Mouse (Mus musculus): Measurements from ENCODE around the gene Olfr670. TPM values are rescaled to one million over a fixed set of nuclear protein-coding genes. Genes with fewer than 3 reads are reported as not detected.

Gene Olfr670
- not detected for total RNA-seq (2023)

GRCm38 (mm10) chr7:104962520-104962919, at the start of gene Olfr670:
Olfr670 (minus strand) TSS chr7:104962620.

GRCm38 (mm10) chr7:105001929-105002328, 39.5 kb upstream of the Olfr670 start, which contains the start of gene Olfr672:
Olfr672 (minus strand) TSS chr7:105002029.

DNA sequence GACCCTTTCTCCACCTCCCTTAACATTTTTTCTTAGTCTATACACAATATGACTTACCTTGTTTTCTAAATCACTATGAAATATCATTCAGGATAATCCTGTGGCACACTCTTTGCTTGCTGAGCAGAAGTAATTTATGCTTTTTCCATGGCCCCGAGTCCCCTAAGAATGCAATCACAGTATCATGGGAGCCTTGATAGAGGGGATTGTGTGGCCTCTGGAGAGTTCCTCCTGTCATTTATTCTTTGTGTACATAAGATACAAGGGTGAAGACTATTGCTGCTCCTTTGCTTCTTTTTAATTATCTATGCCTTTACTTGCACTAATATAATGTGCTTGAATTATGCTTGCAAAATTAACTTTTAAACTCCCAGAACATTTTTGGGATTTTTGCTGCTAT, 16.6 kb upstream of the Olfr670 start, which contains the start of gene Olfr671:
Olfr671 (minus strand) TSS at position 101 of the 400 bp plus-strand sequence.

DNA sequence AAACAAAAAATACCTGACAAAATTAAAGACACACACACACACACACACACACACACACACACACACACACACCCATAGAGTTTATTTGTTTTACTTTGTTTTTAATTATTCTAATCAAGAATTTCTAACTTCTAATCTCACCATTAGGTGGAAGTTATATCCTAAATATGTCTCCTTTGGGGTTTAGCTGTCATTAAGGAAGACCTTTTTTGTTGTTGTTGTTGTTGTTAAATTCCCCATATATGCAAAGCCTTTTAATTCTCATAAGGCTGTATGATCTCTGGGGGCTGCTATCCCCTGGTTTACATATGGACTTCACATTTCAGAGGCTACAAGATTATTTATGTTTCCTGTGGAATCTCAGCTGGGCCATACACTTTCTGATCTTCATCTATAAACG, 28.5 kb downstream of the Olfr670 start, which contains the start of gene Olfr669:
Olfr669 (plus strand) TSS at position 301 of the 400 bp plus-strand sequence.

DNA sequence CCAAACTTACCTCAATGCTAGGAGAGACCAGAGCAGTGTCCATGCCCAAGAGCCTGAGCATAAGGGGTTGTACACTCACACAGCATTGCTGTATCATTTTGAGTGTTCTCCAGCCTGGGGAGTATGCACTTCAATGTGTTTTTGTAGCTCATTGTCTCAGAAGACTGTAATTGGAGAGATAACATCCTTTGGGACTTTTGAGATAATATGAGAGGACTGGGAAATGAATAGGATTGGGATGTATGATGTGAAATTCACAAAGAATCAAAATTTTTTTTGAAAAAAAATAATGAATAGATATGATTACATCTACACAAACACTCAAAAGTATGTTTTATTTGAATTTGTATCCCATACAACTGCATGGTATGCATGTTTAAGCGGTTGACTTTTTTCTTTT, 34.5 kb downstream of the Olfr670 start, which contains the start of gene Olfr668:
Olfr668 (minus strand) TSS at position 101 of the 400 bp plus-strand sequence.

DNA sequence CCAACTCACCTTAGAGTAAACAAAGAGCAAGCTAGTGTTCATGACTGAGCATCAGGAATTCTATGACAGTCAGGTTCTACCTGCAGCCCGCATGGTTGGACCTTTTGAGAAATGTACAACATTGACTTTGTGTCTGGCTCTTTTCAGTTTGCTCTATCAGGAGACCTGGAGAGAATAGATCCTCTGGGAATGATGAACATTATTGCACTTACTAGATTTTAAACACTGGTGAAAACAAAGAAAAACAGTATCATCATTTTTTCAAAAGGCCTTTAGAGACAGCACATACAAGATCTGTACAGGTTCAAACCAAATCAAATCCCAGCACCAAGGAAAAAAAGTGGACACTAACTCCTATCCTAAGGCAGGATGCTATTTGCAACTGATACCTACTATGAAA, 41.0 kb downstream of the Olfr670 start, which contains the start of gene Olfr667:
Olfr667 (minus strand) TSS at position 101 of the 400 bp plus-strand sequence.

Other genes starting within 250 kb of the Olfr670 start
- gene Usp17le, start 185.2 kb downstream of the Olfr670 start, total RNA-seq (2023): not detected
- gene Usp17lb, start 120.0 kb downstream of the Olfr670 start, total RNA-seq (2023): not detected
- gene Usp17la, start 105.6 kb downstream of the Olfr670 start, total RNA-seq (2023): not detected
- gene Olfr665, start 84.6 kb downstream of the Olfr670 start, total RNA-seq (2023): not detected
- not detected for gene Olfr666, start 66.7 kb downstream of the Olfr670 start, total RNA-seq (2023)
- not detected for gene Olfr667, start 41.1 kb downstream of the Olfr670 start, total RNA-seq (2023)
- gene Olfr668, start 34.6 kb downstream of the Olfr670 start, total RNA-seq (2023): not detected
- not detected for gene Olfr669, start 28.4 kb downstream of the Olfr670 start, total RNA-seq (2023)
- not detected for gene Olfr671, start 16.5 kb upstream of the Olfr670 start, total RNA-seq (2023)
- gene Olfr672, start 39.4 kb upstream of the Olfr670 start, total RNA-seq (2023): not detected
- not detected for gene Olfr675, start 65.8 kb upstream of the Olfr670 start, total RNA-seq (2023)
- not detected for gene Olfr676, start 70.1 kb upstream of the Olfr670 start, total RNA-seq (2023)
- gene Olfr677, start 88.8 kb upstream of the Olfr670 start, total RNA-seq (2023): not detected
- not detected for gene Olfr678, start 101.9 kb upstream of the Olfr670 start, total RNA-seq (2023)
- not detected for gene Olfr679, start 118.6 kb upstream of the Olfr670 start, total RNA-seq (2023)
- not detected for gene Olfr680-ps1, start 130.2 kb upstream of the Olfr670 start, total RNA-seq (2023)
- gene Olfr681, start 154.2 kb upstream of the Olfr670 start, total RNA-seq (2023): not detected
- not detected for gene Olfr683, start 184.4 kb upstream of the Olfr670 start, total RNA-seq (2023)
- gene Olfr684, start 201.0 kb upstream of the Olfr670 start, total RNA-seq (2023): not detected
- not detected for gene Olfr685, start 223.4 kb upstream of the Olfr670 start, total RNA-seq (2023)
- not detected for gene Olfr686, start 244.9 kb upstream of the Olfr670 start, total RNA-seq (2023)